Mouse (Mus musculus) small intestine, adult 2 months (tissue): ENCODE results near the gene Cela1.

Experiments used
- CTCF ChIP-seq: fragments of 200-500 bp; IDR thresholded peaks from 2 replicates; pipeline ENCODE4 v1.5.1; 2012; ENCODE audit warnings: low read depth, mild to moderate bottlenecking, control low read depth, inconsistent platforms, low read length, moderate library complexity, mixed read lengths; ENCODE audit not compliant: insufficient replicate concordance, insufficient read length; ENCODE audit errors: extremely low read depth
- POLR2A ChIP-seq: fragments of 200-500 bp; IDR thresholded peaks from 2 replicates; pipeline ENCODE4 v1.6.1; 2012; ENCODE audit warnings: low read depth, mild to moderate bottlenecking, control low read depth, inconsistent platforms, low read length, moderate library complexity

DNA sequence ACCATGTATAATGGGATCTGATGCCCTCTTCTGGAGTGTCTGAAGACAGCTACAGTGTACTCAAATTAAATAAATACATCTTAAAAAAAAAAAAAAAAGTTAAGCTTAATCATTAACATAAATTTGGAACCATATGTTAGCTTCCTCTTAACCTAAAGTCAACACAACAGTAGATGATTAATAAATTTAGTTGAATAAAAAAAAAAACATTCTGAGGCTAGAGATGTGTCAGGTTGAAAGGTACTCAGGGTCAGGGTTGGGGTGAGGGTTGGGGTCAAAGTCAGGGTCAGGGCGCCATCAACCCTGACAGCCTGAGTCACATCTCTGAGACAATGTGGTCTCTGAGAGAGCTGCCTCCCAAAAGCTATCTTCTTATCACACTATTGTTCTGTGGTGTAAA lies 33.5 kb downstream of the Cela1 start:
- TF ChIP-seq CTCF (no peak), POLR2A (no peak)
